Comparison of ENCODE assay signal across 7 mouse cellular contexts in genomic region chr10:128270287-128270841, GRCm38 (mm10). TPM values are rescaled to one million over a fixed set of nuclear protein-coding genes. Genes with fewer than 3 reads are reported as not detected.
DNase-seq lines count a peak whose midpoint lies in the region; ATAC-seq lines count a peak whose summit lies in the region.

TSS of gene Stat2 (plus strand) at chr10:128270559.

- H3K4me2 ChIP-seq in intestine, embryonic 16.5 days (ENCODE audit: low read depth, low read length) = peak within 1 kb of the TSS; percentile 66
- peak within 1 kb of the TSS; percentile 69 for H3K4me2 ChIP-seq in midbrain, embryonic 11.5 days

- peak within 1 kb of the TSS; percentile 73 for H3K27ac ChIP-seq in intestine, embryonic 16.5 days (ENCODE audit: low read length)
- H3K27ac ChIP-seq in midbrain, embryonic 11.5 days (ENCODE audit: low read depth, low read length) = peak within 1 kb of the TSS; percentile 31; the same call in 1 of the 2 replicates

- no peaks in the 10 kb centered on the region for H3K27me3 ChIP-seq in intestine, embryonic 16.5 days (replicated peaks; ENCODE audit: control insufficient read depth, insufficient read depth, low read length)
- no peaks in the 10 kb centered on the region for H3K27me3 ChIP-seq in midbrain, embryonic 11.5 days (ENCODE audit: control insufficient read depth, insufficient read depth, low read length)

- peak; percentile 99 for ATAC-seq in intestine, embryonic 16.5 days
- ATAC-seq in midbrain, embryonic 11.5 days (ENCODE audit: low FRiP score) = peak; percentile 99

- H3K9me3 ChIP-seq in intestine, embryonic 16.5 days (ENCODE audit: control insufficient read depth, low read length) = no peaks in the 10 kb centered on the region
- H3K9me3 ChIP-seq in midbrain, embryonic 11.5 days (ENCODE audit: control insufficient read depth, low read length) = no peaks in the 10 kb centered on the region

- peak within 1 kb of the TSS; percentile 75 for H3K4me3 ChIP-seq in intestine, embryonic 16.5 days (ENCODE audit: low read length)
- peak within 1 kb of the TSS; percentile 48 for H3K4me3 ChIP-seq in midbrain, embryonic 11.5 days (ENCODE audit: low read depth, low read length)

- peak; percentile 99 for DNase-seq in adrenal gland, adult 8-10 months
- peak; percentile 93 for DNase-seq in embryo, embryonic 9.5 days (ENCODE audit: extremely low spot score)
- DNase-seq in gastrocnemius, postnatal 4 days (ENCODE audit: low spot score in 2 of 2) = peak; percentile 92 to 96
- peak; percentile 94 to 97 for DNase-seq in left cerebral cortex, postnatal 36 days (ENCODE audit: low spot score in 2 of 2)
- peak; percentile 99 for DNase-seq in midbrain, embryonic 11.5 days (ENCODE audit: low spot score, missing footprints)
- DNase-seq in skeletal muscle tissue, adult 2 months (ENCODE audit: low read depth, low spot score) = peak; percentile 97

- intact Hi-C loops in left cerebral cortex, postnatal 36 days (cut with DNase I) = no loop called here

- under 1% methylated on average over 43 of the region's 43 CpGs for WGBS in intestine, embryonic 16.5 days
- under 1% methylated on average over 43 of the region's 43 CpGs for WGBS in midbrain, embryonic 11.5 days

- H3K9ac ChIP-seq in intestine, embryonic 16.5 days (ENCODE audit: low read depth, low read length) = peak within 1 kb of the TSS; percentile 81
- H3K9ac ChIP-seq in midbrain, embryonic 11.5 days (ENCODE audit: low read length) = peak within 1 kb of the TSS; percentile 63

- peaks cover 7% of the 10 kb centered on the region for H3K4me1 ChIP-seq in intestine, embryonic 16.5 days (ENCODE audit: control insufficient read depth, insufficient read depth, low read length)
- peaks cover 3% of the 10 kb centered on the region; the same call in 1 of the 2 replicates for H3K4me1 ChIP-seq in midbrain, embryonic 11.5 days (ENCODE audit: control insufficient read depth, insufficient read depth, low read length)

- no peaks in the 10 kb centered on the region for H3K36me3 ChIP-seq in intestine, embryonic 16.5 days (ENCODE audit: control insufficient read depth, insufficient read depth, low read length)
- no peaks in the 10 kb centered on the region for H3K36me3 ChIP-seq in midbrain, embryonic 11.5 days (ENCODE audit: control insufficient read depth, insufficient read depth, low read length)

RNA-seq across cellular contexts. Expression of gene Stat2, which starts in this region (rescaled TPM):
- total RNA-seq in adrenal gland, adult 8-10 months (2022) = 10 to 100 TPM; 46.9 to 69.7 (median 57.7) TPM
- total RNA-seq in gastrocnemius, postnatal 4 days (2021) = 10 to 100 TPM in 1 of 2 experiments, 1 to 10 TPM in 1; 9.3 to 10.2 TPM
- 16.4 and 18.0 TPM in 2 replicates for polyA plus RNA-seq in intestine, embryonic 16.5 days (2015; fragmentation: Nextera tagmentation; extraction: Ambion mirVana)
- 10 to 100 TPM; 24.0 to 35.6 TPM for total RNA-seq in left cerebral cortex, postnatal 36 days (2021)
- 14.9 and 16.7 TPM in 2 replicates for polyA plus RNA-seq in midbrain, embryonic 11.5 days (2014; fragmentation: Nextera tagmentation; extraction: Ambion mirVana)

Comparison
In these comparisons a context has a peak if more than half of its experiments do, and no peak if none do; other contexts are left out.
1. Peak in every context shown above with its lines: DNase-seq, ATAC-seq, H3K4me3 ChIP-seq and H3K27ac ChIP-seq.